In genomic region chr1:130371895-130372528, GRCm38 (mm10) we compare ENCODE assay signal across 9 mouse cellular contexts. TPM values are rescaled to one million over a fixed set of nuclear protein-coding genes. Genes with fewer than 3 reads are reported as not detected.
A peak's percentile ranks its signal among the peaks of the same experiment; 100 is the strongest.
DNase-seq lines count a peak whose midpoint lies in the region; ATAC-seq and TF ChIP-seq lines count a peak whose summit lies in the region.
"Had no signal": no experiment of that assay in that cellular context is flagged by ENCODE, and none has a peak within 500 bp of the region (broad histone marks: within the 10 kb centered on the region; RNA-seq: fewer than 3 reads in every experiment).

No protein-coding gene starts in this region.

- intact Hi-C loops in heart, postnatal 10 days (cut with DNase I) = loop anchor here (2.0 to 5.0 kb wide), 2 partner anchors 530 to 1497 kb away; no protein-coding TSS in a partner anchor

- ATAC-seq in kidney, embryonic 15.5 days (replicated peaks; ENCODE audit: low FRiP score) = no peak; the same call in 1 of the 2 replicates
- ATAC-seq in common myeloid progenitor, adult 5-6 weeks (replicated peaks; ENCODE audit: low read depth, poor library complexity, severe bottlenecking) = peak; percentile 73
- 0 out of 2 replicates have a peak, but pooled peaks have one; percentile 40 for ATAC-seq in lung, postnatal 0 days

- no peaks in the 10 kb centered on the region for H3K27me3 ChIP-seq in kidney, embryonic 15.5 days
- no peaks in the 10 kb centered on the region for H3K27me3 ChIP-seq in lung, postnatal 0 days (replicated peaks; ENCODE audit: insufficient read depth, low read length)
- H3K27me3 ChIP-seq: embryonic facial prominence, embryonic 12.5 days had no signal

- H3K9me3 ChIP-seq in kidney, embryonic 15.5 days (replicated peaks) = no peaks in the 10 kb centered on the region
- no peaks in the 10 kb centered on the region for H3K9me3 ChIP-seq in lung, postnatal 0 days (ENCODE audit: low read length)
- H3K9me3 ChIP-seq: embryonic facial prominence, embryonic 12.5 days had no signal

- H3K4me1 ChIP-seq in kidney, embryonic 15.5 days = no peaks in the 10 kb centered on the region
- H3K4me1 ChIP-seq in lung, postnatal 0 days (ENCODE audit: insufficient read depth, low read depth, low read length) = no peaks in the 10 kb centered on the region
- H3K4me1 ChIP-seq: embryonic facial prominence, embryonic 12.5 days had no signal

- H3K4me2 ChIP-seq in kidney, embryonic 15.5 days = no peak overlapping the region
- H3K4me2 ChIP-seq in lung, postnatal 0 days (replicated peaks; ENCODE audit: low read depth, low read length) = no peak overlapping the region
- H3K4me2 ChIP-seq: embryonic facial prominence, embryonic 12.5 days had no signal

- H3K27ac ChIP-seq in kidney, embryonic 15.5 days = no peak overlapping the region
- H3K27ac ChIP-seq in lung, postnatal 0 days (ENCODE audit: low read length) = no peak overlapping the region
- H3K27ac ChIP-seq: embryonic facial prominence, embryonic 12.5 days had no signal

- H3K36me3 ChIP-seq in kidney, embryonic 15.5 days = no peaks in the 10 kb centered on the region
- no peaks in the 10 kb centered on the region for H3K36me3 ChIP-seq in lung, postnatal 0 days (ENCODE audit: insufficient read depth, low read length)
- H3K36me3 ChIP-seq: embryonic facial prominence, embryonic 12.5 days had no signal

- no peak for TF ChIP-seq EP300 in lung, postnatal 0 days (IDR thresholded peaks at IDR 0.05)

- H3K9ac ChIP-seq in kidney, embryonic 15.5 days = no peak overlapping the region
- no peak overlapping the region for H3K9ac ChIP-seq in lung, postnatal 0 days (replicated peaks; ENCODE audit: low read depth)
- H3K9ac ChIP-seq: embryonic facial prominence, embryonic 12.5 days had no signal

- DNase-seq in kidney, adult 11 months = peak; percentile 8
- peak; percentile 13 for DNase-seq in WW6 (ENCODE audit: low read depth, low spot score)
- peak; percentile 73 to 79 for DNase-seq in heart, postnatal 10 days
- DNase-seq in large intestine, adult 2 months (ENCODE audit: low read depth, low spot score) = peak; percentile 31
- DNase-seq in lung, postnatal 0 days (ENCODE audit: low spot score) = peak; percentile 67
- peak; percentile 27 for DNase-seq in right cerebral cortex, postnatal 25 days

- 38% methylated on average over 7 of the region's 7 CpGs for WGBS in kidney, embryonic 15.5 days
- 34% methylated on average over 7 of the region's 7 CpGs for WGBS in large intestine, adult 2 months
- 36% methylated on average over 7 of the region's 7 CpGs for WGBS in lung, postnatal 0 days

- TF ChIP-seq CTCF in lung, postnatal 0 days (IDR thresholded peaks at IDR 0.05) = peak; percentile 90

- no peak overlapping the region for H3K4me3 ChIP-seq in kidney, embryonic 15.5 days (replicated peaks)
- no peak overlapping the region for H3K4me3 ChIP-seq in lung, postnatal 0 days (ENCODE audit: low read depth, low read length)
- H3K4me3 ChIP-seq: embryonic facial prominence, embryonic 12.5 days had no signal

RNA-seq across cellular contexts. Expression of gene Cd55b, which starts 50.8 kb away (rescaled TPM):
- polyA plus RNA-seq in kidney, embryonic 15.5 days (2015; fragmentation: Nextera tagmentation; extraction: Ambion mirVana) = not detected in 2 replicates
- total RNA-seq in common myeloid progenitor, adult 5-6 weeks (2017) = not detected in 2 replicates
- under 1 TPM in 1 of 2 experiments, not detected in 1; 0.35 TPM for total RNA-seq in heart, postnatal 10 days (2021)
- polyA plus RNA-seq in large intestine, adult 2 months (2012; rRNA removed) = 0.14 TPM in 1 of 2 replicates, not detected in the other
- polyA plus RNA-seq in lung, postnatal 0 days (2015; fragmentation: Nextera tagmentation; extraction: Ambion mirVana) = 0.98 and 1.5 TPM in 2 replicates
- polyA plus RNA-seq: embryonic facial prominence, embryonic 12.5 days had no signal

Comparison
In these comparisons a context has a peak if more than half of its experiments do, and no peak if none do; other contexts are left out.
1. DNase-seq: peak in every context shown above with its lines; median percentile 76 in heart, postnatal 10 days; 67 in lung, postnatal 0 days; 31 in large intestine, adult 2 months; 27 in right cerebral cortex, postnatal 25 days; 13 in WW6; 8 in kidney, adult 11 months.